Mouse (Mus musculus): Measurements from ENCODE around the gene Tas2r139.
"Not testable (repeated sequence)": the region's sequence is repeated elsewhere in the genome, so short reads cannot be mapped to it uniquely, and the experiment has no call there.

Tas2r139 gene

DNA sequence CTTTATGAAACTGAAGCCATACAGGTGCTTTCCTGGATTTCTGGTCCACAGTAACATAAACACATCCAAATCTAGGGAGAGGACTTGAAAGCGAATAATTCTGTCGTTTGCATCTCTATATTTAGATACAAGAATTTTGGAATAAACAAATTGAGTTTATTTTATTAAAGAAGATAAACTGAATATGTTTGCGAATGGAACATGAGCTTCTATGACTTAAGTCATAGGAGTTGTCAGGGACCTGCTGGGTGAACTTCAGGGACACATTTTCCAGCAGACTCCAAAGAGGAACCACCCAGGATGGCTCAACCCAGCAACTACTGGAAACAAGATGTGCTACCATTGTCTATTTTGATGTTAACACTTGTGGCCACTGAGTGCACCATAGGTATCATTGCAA, at the start of gene Tas2r139:
Gene Tas2r139, plus strand, starts transcription at position 301 of the 400 bp plus-strand sequence.
- DNase-seq: no peak

- not testable (repeated sequence) for DNase-seq
These were observed 10.4 kb downstream of the Tas2r139 start for GRCm38 (mm10) chr6:42151115-42151514.

DNA sequence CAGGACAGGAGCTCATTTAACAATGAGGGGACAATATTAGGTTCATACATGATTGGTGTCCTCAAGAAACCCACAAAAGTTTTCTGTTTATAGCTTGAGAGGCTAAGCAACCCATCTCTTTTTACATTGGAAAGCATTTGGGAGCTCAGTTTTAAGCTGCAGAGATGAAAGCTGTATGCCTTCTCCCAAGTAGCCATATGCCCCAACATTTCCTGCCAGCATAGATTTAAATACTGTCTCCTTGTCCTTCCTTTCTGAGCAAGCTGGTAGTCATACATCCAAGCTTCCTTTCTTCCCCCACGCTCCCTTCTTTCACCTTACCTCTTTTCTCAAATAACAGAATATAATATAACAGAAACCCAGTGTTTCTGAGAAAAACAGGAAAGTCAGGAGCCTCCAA, 41.7 kb downstream of the Tas2r139 start:
- peak; percentile 32 for DNase-seq

GRCm38 (mm10) chr6:42186230-42186629, 45.5 kb downstream of the Tas2r139 start:
- DNase-seq: no peak
